Mouse (Mus musculus): ENCODE measurements at regions not wholly inside any gene's neighbourhood (a gene's known extent, or its start where the extent isn't known, plus 50 kb on each side); places are given as distances from the start of the nearest gene placed in this dataset.

- TF ChIP-seq CTCF (conservative IDR thresholded peaks at IDR 0.05 in 1 of 2, IDR thresholded peaks at IDR 0.05 in 1 of 2; ENCODE audit: low read depth in 2 of 2, low read length in 2 of 2) = no peak
- no peak for TF ChIP-seq CHD2 (IDR thresholded peaks at IDR 0.05; ENCODE audit: low read length)
- no peak for TF ChIP-seq HCFC1 (IDR thresholded peaks at IDR 0.05; ENCODE audit: low read depth, low read length)
- TF ChIP-seq USF1 (IDR thresholded peaks at IDR 0.05; ENCODE audit: low read depth, low read length) = no peak
- no peak for TF ChIP-seq MEF2A (IDR thresholded peaks at IDR 0.05; ENCODE audit: borderline replicate concordance, low read depth, low read length)
- TF ChIP-seq POLR2A (IDR thresholded peaks at IDR 0.05; ENCODE audit: low read depth, low read length) = no peak
Measured at GRCm38 (mm10) chr13:60035536-60036130, 141.5 kb downstream of the Gas1 start.

Measured in CH12.LX (cell line).